Mouse (Mus musculus): ENCODE measurements around the gene Clec2l.

GRCm38 (mm10) chr6:38622406-38622805 is 40.5 kb upstream of the Clec2l start:
- TF ChIP-seq CTCF (conservative IDR thresholded peaks at IDR 0.05; ENCODE audit: insufficient read depth, insufficient read length, low read depth, low read length) (no peak), POLR2A (IDR thresholded peaks at IDR 0.05; ENCODE audit: low read depth, low read length) (no peak)
